Mouse (Mus musculus) kidney, postnatal 36 days (tissue): ENCODE data around the gene Tgm2.

ENCODE experiments used
- DNase-seq, 2 experiments: peaks; one replicate each; pipeline ENCODE4 v3.0.0; 2021 to 2022; ENCODE audit warnings: mixed read lengths in 2 of 2

Gene Tgm2

DNA sequence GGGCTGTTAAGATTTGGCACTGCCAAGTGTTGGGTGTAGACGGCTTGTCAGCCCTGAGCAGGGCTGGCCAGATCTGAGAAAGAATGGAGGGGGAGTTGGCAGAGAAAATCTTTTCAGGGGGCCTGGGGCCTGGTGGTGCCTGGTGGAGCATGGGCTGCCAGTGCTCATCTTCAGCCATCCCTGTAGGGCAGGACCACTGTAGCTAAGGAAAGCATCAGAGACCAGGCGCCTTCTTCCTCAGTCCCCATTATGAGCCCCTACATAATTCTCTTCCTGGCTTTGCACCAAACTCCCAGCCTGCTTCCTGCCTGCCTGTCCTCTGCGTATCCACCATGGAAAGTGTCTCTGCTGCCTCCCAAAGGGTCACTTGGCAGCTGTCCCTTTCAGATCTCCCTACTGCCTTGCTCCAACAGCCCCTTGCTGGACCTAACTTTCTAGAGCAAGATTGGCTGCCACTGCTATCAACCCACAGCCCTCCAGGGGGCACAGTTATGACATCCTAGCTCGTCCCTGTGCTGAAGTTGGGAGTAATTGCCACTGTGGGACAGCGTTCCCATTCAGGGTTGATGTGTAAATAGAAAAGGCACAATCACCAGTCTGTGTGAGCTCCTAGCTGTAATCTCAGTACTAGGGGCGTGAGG lies 39.2 kb downstream of the Tgm2 start:
- DNase-seq, result peak; percentile 80 to 85

DNA sequence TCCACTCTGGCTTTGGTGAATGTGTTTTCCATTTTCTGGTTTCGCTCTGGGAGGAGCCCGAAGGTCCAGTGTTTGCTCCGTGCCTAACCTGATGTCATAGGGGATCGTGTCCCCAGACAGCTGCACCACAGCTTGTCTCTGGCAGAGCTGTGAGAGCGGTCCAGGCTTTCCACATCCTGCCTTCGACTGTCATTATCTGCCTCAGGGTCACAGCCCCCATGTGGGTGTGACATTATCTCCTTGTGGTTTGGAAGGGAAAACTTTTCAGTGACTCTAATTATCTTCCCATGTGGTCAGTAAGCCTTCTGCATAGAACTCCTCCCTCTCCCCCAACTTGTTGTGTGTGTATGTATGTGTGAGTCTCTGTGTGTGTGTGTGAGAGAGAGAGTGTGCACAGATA lies 40.6 kb downstream of the Tgm2 start:
- DNase-seq, result no peak

DNA sequence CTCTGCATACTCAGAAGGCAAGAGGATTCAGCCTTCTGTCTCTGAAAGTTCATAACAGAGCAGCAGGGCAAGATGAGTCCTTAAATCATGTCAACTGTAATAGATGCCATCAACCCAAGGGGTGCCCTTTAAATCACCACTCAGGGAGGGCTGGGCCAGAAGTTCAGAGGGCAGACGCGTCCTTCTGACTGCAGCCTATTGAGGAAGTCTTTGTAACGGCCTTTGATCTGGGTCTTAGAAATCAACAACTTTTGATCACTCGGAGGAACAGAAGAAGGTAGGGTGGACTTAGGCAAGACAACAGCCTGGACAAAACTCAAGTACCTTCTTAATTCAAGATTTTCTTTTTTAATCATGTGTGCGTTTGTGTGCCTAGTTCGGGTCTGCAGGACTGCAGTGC lies 41.3 kb downstream of the Tgm2 start:
- DNase-seq, result peak; percentile 55 to 57

DNA sequence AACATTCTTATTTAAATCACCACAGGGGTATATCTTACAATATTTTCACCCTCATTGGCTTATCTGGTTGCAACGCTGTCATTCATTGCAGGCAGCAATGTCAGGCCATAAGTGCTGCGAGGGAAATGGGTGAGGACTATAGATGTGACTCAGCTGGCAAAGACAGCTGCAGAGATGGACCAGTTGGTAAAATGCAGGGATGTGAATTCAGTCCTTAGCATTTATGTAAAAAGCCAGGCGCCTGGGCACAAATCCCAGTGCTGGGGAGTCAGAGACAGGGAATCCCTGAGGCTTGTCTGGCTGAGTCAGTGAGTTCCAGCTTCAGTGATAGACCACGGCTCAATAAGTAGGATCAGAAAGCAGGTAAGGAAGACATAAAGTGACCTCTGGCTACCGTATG lies 44.5 kb downstream of the Tgm2 start:
- DNase-seq, result no peak

DNA sequence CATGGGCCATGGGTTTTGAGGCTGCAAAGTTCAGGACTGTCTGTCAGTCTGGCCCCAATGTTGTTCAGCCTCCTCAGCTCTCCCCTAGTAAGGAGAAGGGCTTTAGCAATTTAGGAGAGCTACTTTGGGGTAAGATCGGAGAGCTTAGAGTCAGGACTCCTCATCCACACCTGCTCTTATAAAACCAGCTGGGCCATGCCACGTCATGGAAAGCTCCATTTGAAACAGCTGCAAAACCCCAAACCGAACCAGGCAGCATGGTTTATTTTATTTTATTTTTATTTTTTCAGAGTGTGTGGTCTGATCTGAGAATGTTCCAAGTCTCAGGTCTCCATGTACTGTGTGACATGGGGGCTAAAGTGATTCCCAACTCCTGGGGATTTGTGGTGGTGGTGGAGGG lies 46.7 kb downstream of the Tgm2 start:
- DNase-seq, result no peak

DNA sequence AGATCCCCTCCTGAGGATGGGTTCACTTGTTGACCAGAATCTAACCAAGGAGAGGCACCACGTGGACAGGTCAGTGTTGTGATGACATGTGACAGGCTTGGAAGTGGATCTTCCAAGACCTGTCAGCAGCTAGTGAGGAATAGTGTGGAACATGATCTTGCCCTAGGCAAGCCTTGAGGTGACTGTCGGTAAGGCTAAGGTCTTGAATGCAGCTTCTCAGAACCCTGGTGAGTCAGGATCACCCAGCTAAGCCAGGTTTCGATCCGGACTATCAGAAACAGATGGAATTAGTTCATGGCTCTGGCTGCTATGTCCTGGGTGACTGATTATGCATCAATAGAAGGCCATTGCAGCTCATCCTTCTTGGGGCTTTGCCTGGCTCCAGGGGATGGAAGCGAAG lies 47.5 kb downstream of the Tgm2 start:
- DNase-seq, result no peak

DNA sequence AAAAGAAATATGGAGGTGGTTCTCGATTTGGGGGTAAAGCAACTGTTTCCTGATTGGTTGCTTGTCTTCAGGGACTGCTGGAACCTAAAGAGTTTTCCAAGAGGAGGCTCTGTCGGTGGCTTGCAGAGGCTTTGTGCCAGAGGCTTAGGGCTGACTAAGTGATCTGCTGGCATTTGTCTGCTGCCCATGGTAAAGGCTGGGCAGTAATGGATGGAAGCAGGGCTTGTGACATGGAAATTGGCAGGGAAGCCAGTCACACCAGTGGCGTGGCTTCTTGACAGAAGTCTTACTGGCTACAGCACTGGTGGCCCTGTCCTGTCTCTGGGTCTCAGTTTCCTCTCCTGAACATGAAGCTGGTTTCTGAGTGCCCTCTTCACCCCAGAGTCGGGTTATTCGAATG lies 49.2 kb downstream of the Tgm2 start:
- no peak for DNase-seq

DNA sequence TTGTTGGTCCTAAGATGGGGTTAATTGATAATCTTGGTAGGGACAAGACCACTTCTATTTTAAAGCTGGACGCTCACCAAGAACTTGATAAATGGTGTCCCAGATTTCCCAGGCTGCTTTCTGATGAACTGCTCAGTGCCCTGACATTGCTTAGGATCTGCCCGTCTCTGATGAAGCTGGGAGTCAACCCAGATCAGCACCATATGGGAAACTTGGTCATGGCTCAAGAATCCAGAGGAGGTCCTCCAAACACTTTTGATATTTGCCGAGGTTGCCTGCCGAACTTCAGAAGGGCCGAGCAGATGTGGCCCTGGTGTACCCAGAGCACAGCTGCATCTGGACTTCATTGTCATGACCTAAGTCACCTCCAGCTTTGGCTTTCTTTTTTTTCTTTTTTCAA lies 51.4 kb downstream of the Tgm2 start:
- no peak for DNase-seq

DNA sequence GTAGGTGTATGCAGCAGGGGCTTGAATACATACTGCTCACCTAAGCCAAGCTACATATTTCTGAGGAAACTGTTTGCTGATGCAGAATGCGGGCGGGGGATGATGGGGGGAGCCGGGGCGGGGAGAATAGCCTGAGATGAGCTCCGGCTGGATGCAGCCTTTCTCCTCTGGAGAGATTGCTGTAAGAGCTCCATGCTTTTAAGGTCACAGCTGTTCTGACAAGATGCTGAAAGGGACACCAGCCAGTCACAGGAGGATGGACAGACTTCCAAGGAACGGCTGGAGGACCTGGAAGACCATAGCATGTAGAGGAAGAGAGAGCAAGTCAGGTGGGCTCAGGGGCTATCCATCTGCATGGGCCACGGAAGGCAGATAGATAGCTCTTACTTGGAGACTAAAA lies 51.9 kb downstream of the Tgm2 start:
- no peak for DNase-seq

DNA sequence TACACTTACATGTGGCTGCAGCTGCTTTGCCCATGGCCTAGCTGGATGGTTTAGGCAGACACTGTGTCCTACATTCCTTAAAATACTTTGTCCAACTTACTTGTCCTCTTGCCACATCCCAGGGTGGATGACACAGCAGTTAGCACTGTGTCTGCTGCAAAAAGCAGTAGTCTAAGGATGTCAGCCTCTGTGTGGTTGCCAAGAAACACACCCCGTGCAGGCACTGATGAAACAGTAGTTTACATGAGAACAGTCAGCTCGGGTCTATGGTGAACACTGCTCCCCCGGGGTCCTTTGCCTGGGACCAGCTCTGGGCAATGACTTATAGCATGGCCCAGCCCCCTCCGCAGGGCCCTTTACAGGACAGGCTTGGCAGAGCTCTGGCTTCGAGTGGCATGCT lies 52.9 kb downstream of the Tgm2 start:
- no peak for DNase-seq

DNA sequence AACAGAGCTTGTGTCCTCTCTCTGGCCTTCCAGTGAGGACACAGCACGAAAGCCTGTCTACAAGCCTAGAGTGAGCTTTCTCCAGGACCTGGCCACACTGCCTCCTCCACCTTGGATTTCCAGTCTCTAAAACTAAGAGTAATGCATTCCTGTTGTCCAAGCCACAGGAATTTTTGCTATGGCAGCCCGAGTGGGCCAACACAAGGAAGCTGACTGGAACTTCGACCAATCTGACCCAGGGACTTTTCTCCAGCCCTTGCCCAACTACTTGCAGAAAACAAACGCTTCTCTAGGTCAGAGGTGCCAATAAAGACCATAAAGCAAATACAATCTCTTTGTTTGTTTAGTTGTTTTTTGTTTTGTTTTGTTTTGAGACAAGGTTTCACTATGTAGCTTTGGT lies 56.1 kb downstream of the Tgm2 start:
- no peak for DNase-seq

DNA sequence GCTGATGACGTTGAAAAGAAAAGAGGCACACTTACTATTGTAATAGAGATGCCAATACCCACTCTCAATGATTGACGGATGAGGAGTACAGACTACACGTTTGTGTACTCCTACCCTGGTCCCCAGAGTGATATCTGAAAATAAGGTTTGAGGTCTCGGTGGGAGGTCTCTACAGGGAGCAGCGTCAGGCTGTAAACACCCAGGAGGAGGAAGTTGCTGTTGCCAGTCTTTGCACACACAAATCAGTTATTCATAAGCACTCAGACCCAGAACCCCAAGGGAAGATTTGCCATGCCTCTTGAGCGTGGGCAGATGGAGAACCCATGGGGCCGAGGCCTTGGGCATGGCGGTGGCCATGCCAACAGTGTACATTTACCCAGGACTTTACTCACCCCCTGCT lies 61.8 kb downstream of the Tgm2 start:
- no peak for DNase-seq

DNA sequence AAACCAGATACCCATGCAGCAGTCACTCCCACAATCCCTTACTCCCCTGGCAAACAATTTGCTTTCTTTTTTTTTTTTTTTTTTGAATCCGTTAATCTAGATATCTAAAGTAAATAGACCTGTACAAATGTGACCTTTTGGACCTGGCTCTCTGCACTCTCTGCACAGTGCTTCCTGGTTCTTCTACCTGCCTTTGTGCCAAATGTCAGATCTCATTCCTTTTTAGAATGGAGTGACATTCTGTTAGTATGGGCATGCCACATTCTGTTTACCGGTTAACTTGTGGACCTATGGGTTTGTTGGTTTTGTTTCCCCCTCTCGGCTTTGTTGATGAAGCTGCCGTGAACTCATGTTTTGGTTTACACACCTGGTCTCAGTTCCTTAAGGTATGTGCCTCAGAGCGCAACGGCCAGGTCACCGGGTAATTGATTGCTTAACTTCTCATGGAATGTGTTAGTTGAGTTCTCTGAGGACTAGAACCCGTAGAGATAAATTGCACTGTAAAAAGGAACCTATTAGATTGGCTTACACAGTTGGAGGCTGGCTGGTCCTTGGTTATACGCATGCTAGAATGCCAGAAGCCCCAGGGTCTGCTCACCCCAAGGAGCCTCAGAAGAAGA lies 65.5 kb downstream of the Tgm2 start:
- DNase-seq, result peak; percentile 44 to 51

DNA sequence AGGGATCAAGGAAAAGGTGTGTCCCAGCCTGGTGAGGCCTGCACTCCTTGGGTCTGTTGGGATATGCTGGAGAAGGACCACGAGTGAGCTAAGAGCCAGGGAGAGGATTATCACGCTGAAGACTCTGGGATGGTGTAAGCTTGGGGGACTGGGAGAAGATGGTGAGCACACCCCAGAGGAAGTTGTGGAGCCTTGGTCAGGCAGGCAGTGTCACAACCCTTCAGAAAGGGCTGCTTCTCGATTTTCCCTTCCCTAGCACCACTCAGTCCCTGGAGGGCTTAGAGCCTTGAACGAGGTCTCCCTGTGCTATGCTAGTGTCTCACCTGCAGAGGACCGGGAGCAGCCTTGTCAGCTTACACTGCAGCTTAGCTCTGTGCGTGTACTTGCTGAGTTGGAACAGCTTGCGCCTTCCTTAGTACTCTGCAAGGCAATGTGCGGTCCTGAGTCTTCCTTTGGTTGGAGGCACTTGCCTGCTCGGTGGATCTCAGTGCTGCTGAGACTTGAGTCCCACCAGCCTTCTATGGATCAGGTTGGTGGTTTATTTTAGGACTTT lies 66.3 kb downstream of the Tgm2 start:
- DNase-seq, result peak in 1 of 2 experiments; percentile 49

DNA sequence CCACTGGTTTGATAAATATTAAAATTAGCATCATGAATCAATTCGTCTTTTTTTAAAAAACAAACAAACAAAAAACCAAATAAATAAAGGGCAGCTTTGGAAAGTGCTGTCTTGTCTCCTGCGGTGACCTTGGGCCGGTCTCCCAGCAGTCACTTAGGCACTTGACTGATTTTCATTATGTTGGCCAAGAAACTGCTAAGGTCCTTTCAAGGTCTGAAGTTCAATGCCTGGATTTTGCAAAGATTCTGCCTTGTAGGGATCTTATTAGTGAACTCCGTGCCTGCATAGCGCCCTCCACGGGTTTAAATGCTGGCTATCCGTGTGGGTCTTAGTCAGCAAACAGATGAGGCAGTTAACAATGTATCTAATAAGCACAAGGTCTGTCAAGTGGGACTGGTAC lies 67.3 kb downstream of the Tgm2 start:
- peak; percentile 69 to 82 for DNase-seq

DNA sequence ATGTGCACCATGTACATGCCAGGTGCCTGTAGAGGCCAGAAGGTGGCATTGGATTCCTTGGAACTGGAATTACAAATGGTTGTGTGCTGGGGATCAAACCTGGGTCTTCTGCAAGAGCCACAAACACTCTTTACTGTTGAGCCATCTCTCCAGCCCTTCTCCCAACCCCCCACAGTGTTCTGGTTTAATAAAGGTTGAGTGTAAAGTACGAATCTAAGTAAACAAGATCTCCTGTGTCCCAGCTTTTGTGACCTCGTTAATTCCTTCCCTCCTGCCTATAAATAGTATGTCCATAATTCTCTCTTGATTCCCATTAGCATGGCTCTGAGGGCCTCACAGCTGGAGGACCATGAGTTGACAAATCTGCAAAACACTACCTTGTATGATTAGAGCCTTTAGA lies 68.3 kb downstream of the Tgm2 start:
- no peak for DNase-seq

DNA sequence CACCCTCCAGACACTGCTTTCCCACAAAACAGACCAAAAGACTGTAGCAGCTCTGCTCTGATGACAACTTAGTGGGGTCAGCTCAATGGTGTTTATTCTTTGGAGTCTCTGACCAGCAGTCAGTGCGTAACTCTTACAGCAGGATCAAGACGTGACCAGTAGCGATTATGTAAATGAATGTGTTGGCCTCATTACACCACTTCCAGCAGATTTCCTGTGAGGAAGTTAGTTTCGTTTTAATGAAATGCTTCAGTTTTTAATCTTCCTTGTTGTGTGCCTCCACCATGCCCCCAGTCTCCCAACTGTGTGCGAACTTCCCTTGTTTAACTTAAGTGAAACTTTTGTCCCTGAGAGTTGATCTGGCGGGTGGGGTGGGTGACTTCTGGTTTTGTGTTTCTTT lies 69.5 kb downstream of the Tgm2 start:
- DNase-seq, result no peak

DNA sequence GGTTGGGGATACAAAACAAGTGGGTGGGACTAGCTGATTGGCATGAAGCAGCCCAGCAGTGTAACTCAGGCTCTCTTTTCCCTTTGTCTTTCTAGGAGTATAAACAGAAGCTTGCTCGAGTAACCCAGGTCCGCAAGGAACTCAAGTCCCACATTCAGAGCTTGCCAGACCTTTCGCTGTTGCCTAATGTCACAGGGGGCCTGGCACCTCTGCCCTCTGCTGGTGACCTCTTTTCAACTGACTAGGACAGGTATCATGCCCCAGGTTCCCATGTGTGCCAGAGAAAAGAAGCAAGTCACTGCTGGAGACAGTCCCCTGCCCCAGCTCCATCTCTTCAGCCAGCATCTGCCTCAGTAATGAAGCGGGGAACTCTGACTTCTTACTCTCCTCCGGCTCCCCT lies 71.4 kb downstream of the Tgm2 start:
- no peak for DNase-seq

DNA sequence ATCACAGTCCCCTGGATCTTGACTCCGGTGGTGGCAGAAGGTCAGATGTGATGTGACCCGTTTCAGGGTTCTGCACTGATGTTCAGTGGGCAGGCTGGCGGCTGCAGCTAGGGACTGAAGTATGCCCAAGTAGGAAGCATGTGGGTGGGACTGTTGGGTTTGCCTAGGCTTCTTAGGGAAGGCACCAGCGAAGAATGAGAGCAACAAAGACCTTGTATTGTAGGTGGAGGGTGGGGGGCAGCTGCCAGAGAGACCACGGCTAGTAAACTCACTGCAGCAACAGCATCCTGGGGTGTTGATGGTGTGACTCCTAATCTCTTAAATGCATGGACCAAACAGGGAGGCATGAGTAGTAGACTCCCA lies 74.6 kb downstream of the Tgm2 start:
- peak in 1 of 2 experiments; percentile 46 for DNase-seq

DNA sequence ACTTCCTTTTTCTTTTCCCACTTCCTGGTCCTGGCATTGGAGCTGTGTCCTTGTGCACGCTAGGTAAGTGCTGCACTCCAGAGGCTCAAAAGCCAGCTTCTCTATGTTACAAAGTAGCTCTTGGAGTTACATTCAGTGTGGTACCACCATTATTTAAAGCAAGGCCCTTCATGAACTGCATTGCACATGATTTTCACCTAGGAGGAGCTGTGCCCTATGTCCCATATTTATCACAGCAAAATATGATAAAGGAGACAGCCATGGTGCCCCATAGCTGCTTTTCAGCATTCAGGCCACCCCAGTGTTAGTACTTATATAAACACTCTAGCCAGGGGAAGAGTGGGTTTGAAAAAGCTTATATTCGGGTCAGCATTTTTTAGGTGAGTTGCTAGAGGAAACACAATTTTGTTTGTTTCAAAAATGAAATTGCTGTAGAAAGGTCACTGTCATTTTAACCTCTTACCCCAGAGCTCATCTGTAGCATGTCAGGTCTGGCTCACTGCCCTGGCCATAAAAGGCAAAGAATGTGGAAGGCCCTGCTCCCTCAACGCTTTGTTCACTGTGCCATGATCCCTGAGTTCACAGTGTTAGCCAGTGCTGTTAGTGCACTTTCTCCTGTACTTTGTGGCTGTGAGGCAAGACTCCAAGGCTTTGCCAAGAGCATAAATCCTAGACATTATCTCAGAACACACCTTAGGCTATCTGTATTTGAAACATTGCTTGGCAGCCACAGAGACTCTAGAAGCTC lies 75.2 kb downstream of the Tgm2 start:
- peak; percentile 85 to 88 for DNase-seq

DNA sequence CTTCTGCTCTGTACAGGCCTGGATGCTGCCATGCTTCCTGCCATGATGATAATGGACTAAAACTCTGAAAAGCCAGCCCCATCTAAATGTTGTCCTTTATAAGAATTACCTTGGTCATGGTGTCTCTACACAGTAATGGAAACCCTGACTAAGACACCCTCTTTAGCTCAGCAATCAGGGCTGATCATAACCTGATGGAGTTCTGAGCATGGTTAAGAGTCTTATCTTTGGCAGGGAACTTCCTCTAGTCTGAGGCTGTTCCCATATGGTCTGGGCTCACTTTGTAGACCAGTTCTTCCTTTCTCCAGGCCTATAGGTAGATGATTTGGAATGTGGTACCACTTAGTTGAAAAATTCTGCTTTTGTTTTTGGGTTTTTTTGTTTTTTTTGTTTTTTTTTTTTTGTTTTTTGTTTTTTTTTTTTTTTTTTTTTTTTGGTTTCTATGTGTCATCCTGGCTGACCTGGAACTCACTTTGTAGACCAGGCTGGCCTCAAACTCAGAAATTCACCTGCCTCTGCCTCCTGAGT lies 77.7 kb downstream of the Tgm2 start:
- no peak for DNase-seq

DNA sequence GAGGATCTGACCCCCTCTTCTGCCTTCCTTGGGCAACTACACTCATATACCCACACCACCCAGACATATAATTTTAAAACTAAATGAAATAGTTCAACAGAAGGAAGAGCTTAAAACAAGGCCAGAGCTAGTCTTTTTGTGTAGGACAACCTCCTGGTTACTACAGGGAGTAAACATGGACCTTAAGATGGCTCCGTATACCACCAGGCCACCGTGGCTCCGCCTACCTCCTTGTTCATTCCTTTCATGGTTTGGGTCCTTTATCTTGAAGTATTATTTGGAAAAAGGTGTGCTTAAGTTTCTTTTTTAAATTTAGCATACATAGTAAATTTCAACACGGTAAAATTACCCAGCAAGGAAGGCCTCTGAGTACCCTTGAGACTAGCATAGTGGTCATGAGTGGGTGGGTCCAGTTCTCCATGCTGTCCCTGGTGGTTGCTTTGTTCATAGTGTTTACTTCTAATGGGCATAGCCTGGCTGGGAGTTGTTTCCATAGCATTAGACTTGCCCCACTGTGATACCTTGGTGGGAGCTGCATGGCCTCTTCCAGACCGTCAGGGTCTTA lies 78.9 kb downstream of the Tgm2 start:
- no peak for DNase-seq

DNA sequence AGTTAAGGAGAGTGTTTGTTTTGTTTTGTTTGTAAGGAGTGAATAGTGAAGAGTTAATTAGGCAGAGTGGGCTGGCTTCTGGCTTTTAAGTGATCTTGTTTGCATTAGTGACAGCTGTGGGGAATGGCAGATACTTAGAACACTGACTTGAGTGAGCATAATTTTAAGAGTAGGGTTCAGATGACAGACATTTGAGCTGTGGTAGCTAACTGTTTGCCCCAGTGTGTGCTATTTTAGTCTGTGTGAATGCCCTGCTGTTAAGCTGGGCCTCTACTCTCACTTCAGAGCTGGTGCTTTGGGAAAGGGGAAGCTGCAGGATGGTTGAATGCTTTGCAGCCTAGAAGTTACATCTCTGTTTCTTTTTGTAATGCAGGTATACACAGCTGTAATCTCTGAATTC lies 79.8 kb downstream of the Tgm2 start:
- DNase-seq, result no peak
